Mouse (Mus musculus) erythroblast, adult 5-6 weeks (primary cell): ENCODE data around the gene Galnt3. TPM values are rescaled to one million over a fixed set of nuclear protein-coding genes. Genes with fewer than 3 reads are reported as not detected.

Experiments used
- ATAC-seq: replicated peaks from 2 replicates; pipeline ENCODE4 v1.8.0; 2016; ENCODE audit warnings: moderate number of reproducible peaks, mild to moderate bottlenecking, moderate TSS enrichment, inconsistent platforms; ENCODE audit not compliant: poor library complexity, low FRiP score, severe bottlenecking
- total RNA-seq, 2 experiments: library from RNA; stranded (forward) in 1 of 2; stranded (reverse) in 1 of 2; fragments of 150-400 nt in 1 of 2; fragments of 200-764, 138-1000 nt in 1 of 2; gene quantifications; 2 replicates each; pipeline versions ENCODE4 v1.2.3 to v1.2.4; 2015 to 2017; ENCODE audit warnings: low replicate concordance in 2 of 2

Galnt3 gene
- total RNA-seq, 2 experiments from 2014 or later: 0.58 to 5.3 TPM

DNA sequence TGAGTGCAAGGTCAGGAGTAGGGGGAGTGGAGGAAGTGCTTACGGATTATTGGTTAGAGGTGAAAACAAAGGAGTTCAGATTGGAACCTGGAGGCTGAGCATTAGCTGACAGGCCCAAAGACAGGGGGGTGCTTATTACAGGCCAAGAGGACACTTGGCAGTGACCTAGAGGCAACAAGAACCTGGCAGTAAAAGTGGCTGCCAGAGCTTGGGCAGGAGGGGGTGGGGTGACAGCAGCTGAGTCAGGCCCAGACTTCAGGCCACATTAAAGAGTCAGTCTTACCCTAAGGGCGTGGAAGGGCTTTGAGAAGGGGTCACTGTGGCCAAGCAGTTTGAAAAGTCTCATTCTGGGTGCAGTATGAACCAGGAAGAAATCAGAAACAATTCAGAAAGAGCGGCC, 7.1 kb downstream of the Galnt3 start:
- ATAC-seq: no peak

DNA sequence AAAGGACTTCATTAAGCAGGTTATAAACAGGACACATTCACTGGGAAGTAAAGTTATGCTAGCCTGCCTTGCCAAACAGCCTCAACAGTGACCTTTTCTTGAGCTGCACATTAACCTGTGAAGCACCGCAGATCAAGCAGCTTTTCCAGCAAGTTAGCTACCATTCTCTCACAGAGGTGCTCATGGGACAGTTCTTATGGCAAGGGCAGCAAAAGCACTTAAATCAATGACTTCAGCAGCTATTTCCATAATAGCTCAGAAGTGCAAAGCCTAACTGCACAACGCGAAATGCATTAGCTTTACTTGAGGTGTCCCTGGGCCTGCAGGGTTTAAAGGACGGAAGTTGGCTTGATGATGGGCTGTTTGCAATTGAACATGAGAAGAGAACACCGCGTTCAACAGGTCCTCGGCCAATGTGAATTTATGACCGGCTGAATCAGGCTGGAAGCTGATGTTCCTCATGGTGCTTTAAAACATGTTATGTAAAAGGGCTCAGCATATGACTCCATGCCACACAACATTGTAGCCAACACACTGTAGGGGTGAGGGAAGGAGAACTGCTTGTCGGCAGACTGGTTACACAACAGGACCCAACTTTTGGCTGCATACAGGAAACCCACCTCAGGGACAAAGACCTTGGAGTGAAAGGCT, 16.8 kb downstream of the Galnt3 start:
- no peak for ATAC-seq

DNA sequence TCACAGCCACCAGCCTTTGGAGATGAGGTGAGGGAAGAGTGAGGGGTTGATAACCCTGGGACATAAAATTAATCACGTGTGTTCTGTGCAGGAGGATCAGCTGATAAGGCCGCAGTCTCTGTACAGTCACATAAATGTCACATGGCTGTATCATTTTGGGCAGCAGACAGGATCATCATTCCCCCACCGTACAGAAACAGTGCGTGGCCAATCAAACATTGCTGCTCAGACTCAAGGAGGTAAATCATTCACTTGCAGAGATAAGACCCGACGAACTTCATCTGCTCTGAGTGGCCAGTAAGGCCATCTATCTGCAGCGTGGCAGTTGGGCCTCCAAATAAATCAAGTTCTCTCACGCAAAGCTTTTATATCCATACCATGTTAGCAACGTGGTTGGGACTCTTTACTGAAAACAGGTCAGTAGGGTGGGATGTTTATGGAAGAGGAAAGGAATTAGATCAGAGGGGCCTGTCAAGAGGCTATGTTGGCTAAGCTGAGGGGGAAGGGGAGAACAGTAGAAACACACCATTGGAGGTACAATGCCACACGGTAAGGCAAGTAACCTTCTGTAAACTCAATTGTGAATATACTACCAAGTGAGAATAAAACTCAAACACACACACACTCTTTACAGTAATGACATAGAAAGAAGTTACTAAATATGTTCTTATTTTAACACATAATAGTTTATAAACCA, 20.9 kb downstream of the Galnt3 start:
- ATAC-seq: no peak

DNA sequence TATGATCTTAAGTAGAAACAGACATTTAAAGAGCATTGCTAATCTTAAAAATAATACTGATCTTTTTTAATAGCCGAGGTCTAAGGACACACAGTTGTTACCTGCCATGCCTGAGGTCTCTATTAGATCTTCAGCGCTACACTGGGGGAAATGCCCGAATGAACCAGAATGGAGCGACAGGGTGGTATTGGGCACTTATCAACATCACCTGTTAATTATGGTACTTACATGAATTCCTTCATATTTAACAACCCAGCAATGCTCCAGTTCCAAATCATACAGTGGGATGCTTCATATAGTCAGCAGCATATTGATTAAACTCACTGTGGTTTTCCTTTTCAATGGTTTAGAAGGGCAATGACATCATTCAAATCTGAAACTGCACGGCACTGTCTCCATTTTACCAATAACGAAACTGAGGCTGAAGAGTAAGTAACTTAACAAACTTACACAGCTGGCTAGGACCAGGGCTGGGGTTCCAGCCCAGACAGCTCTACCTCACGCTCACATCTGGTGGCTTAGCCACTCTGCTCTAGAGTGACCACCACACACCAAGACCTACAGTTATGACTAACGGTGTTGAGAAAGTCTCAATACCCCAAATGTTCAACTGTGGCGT, 23.0 kb downstream of the Galnt3 start:
- no peak for ATAC-seq

DNA sequence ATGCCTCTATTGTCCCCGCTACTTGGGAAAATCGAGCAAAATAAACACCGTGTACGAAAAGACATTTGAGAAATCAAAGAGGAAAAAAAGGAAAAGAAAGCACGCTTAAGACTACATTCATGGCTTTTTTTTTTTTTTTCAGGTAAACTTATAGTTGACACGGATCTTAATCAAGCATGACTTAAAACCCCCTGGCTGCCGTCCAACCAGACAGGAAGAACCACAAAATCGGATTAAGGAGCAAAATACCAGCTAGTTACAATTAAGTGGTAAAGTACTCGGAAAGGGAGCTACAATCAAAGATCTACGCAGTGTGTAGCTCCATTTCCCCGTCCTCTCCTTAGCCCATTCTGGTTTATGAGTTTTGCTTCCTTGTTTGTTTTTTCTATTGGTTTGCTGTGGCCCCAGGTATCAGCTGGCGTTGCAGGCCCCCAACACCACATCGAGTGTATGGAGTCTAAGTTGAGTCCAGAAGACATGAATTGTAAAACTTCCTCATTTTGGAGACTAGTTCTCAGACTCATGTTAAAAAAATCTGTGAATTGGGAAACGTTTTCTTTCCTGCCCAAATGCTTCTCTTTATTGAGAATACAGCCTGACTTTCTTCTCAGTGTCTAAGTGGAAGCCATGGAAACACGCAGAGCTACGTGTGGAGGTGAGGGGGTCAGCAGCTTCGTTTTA, 24.0 kb downstream of the Galnt3 start:
- ATAC-seq: no peak

DNA sequence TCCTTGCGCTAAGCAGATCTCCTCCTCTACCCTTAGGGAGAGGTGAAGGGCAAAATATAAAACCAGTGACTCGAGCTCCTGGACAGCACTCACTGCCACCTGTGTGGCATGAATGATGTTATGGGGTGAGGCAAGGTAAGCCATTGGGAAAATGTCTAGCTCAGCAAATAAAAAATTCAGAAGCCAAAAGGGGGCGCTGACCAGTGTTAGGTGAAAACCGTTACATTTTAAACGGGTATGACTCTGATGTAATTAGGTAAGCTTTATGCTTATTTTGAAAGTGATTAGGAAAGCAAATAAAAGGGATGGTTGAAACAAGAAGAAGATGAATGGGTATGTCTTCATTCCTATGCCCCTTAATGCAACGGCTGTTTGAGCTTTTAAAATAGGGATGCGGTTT, 24.6 kb downstream of the Galnt3 start:
- ATAC-seq: no peak

DNA sequence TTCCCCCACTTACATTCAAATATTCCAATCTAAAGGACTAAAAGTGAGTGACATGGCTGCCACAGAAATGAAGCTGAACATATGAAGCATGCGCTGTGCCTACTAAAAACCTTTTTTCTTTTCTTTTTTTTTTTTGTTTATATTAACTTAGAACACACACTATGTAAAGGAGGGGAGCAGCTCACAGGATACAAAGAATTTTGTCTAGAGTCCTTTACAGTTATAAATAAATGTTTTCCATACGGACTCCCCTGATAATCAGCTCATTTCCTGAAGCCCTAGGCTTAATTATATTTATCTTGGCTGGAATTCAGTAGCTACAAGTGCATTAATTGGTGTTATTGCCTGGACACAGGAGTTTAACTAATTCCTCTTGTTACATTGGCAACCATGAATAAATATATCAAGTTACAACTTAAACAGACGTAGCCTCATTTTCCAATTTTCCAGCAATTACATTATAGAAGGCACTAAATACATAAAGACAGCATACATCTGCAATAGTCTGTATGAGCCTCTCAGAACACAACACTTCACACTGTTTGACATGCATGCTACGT, 30.1 kb downstream of the Galnt3 start:
- no peak for ATAC-seq

DNA sequence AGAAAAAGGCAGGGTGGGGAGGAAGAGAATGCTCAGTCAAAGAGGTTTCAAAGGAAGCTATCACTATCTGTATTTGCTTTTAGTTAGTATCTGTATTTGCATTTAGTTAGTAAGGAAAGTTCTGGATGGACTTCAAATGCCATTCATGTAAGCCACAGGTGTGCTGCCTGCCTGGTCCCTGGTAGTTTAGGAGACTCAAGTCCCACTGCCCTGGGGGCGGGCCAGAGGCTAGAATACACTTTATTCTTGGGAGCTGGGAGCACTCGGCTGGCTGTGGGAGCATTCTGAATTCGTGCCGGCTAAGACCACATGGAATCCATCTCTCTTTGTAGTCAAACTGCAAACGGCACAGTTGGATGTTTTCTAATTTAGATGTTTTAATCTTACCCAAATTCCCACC, 33.5 kb downstream of the Galnt3 start:
- ATAC-seq: no peak

DNA sequence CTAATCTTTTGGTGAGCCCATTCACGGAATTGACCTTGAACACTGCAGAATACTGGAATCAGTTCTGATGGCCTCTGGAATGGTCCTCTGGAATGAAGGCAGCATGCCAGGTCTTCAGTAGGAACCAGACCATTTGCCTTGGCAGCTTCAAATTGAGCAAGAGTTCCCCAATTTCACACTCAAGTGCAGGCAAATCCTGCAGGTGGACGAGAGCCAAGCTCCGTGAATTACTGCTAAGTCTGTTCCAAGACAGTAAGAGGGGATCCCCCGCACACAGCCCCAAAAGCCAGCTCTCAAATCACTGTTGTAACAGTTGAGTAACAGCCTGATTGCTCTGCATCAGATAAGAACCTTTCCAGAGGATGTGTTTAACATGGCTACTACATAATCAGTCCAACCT, 42.9 kb downstream of the Galnt3 start:
- no peak for ATAC-seq

DNA sequence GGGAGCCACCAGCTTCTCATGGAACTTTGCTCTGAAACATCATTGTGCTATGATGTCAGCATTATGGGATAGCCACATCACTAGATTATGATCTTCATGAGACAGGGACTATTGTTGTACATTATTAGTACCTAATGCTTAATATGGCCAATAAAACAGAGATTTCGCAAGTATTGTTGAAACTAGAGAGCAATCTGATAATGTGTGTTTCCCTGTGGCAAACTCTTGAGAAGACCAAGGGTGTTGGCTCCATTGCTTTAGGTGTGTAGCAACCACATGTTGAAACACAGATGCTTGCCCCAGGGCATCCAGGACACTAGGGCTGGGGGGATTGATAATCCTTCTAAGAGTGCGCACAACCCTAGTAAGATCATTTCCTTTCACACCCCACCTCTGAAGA, 44.1 kb downstream of the Galnt3 start:
- no peak for ATAC-seq

DNA sequence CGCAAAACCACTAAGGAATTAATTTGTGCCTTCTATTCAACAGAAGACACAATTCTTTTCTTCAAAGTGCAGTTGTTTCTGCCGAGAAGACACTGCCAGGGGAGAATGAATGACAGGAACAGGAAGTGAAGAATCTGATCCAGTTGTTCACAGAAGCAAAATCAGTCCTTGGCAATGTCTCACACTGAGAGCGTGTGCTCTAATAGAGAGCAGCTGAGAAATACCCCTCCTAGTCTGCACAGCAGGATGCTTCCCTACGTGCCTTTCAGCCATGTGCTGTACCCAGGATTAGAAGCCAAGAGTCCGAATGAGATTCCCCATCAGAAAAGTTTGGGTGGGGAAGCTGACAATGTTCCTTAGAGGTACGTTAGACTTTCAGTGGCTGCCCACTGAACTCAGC, 55.3 kb downstream of the Galnt3 start:
- no peak for ATAC-seq

DNA sequence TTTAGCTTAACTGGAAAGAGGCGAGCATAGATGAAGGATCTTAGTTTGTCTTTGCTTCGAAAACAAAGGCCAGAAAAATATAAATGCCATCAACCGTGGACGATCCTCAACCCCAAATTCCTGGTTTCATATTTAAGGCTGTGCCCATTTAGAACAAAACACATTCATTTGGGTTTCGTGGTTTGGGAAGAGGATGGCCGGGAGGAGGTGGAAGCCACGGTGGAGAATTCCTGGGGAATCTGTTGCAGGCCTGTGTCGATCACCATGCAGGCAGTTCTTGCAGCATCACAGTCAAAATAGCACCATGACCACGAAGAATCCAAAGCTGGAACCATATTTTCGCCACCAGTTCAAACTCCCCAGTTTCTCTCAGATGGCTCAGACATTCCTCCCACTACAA, 61.5 kb downstream of the Galnt3 start:
- no peak for ATAC-seq

DNA sequence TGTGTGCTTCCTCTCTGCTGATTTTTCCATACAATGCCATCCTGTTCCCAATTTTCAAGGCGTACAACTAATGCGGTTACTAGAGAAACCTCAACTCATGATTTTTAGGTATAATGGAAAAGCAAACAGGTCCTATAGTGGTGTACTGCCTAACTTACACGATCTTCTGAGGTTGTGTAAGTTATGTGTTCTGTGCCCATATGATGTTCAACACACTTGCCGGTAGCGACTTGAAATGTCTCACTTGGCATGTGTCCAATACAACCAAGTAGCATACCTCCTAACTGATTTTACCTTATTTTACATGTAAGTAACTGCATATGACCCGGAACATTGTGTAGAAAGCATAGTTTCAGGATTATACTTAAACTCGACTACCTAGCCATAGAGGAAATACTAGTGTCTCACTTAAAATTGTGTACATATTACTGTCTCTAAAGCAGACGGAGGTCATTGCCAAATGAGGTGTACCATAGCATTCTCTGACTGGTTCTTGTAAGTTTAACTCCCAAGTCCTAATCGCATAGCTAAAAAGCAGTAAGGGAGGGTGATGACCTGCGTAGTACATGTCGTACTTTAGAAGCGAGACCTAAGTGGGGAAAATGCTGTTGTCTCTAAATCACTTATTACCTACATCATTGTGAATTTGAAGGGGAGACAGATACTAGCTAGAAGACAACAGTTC, 80.2 kb downstream of the Galnt3 start:
- ATAC-seq: no peak

DNA sequence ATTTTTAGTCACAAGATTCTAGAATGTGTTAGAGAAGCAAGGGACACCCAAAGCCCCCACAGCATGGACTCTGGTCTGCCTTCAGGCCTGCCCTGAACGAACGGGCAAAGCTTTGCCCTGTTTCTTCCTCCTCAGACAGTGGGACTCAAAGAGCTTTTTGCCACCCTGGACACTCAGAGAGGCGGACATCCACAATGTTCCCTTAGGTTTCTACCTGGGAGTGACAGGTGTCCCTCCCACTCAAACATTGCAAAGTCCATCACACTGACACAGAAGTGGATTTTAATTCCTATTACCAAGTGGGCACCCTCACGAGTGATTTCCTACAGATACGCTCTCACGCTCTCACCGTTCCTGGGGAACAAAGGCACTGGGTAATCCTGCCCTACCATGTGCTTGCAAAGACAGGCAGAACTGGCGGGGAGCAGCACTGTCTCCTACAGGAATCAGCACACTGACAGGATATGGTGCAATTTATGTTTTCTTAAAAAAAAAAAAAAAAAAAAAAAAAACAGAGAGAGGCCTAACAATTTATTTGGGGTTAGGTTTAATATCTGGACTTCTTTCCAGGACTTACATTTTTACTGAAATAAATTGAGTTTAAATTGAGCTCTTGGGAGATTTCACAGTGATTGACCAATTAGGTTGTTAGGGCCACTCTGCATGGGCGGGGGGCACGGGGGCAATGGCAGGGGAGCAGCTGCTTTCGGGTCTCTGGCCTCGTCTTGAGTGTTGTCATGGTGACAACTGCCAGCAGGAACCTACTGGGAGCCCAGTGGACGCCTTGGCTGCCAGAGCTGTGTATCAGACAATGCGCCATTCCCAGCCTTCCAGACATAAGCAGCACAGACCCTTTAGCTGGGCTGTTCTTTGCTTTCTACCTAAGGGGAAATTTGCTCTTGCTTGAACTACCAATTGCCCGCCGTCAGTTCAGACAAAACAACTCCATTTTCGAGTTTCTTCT, 81.1 kb downstream of the Galnt3 start:
- no peak for ATAC-seq

DNA sequence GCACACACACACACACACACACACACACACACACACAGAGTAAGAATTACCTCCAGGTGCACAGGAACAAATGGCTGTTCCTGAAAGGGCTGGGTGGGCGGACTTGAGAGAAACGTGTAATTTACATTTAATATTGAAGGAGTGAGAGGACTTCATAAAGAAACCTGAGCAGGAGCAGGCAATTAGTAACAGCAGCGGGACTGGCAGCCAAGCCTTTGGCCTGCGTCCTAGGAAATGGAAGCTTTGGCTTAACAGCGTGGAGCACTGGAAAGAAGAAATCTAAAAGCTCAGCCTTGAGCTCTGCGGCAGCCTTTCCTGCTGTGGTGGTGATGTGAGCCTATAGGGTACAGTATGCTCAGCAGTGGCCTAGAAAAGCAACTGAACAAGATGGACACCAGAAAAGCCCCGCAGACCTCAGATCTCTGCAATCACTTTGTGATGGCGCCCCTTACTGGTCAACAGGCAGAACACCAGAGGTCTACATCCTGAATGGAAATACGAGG, 82.8 kb downstream of the Galnt3 start:
- no peak for ATAC-seq

DNA sequence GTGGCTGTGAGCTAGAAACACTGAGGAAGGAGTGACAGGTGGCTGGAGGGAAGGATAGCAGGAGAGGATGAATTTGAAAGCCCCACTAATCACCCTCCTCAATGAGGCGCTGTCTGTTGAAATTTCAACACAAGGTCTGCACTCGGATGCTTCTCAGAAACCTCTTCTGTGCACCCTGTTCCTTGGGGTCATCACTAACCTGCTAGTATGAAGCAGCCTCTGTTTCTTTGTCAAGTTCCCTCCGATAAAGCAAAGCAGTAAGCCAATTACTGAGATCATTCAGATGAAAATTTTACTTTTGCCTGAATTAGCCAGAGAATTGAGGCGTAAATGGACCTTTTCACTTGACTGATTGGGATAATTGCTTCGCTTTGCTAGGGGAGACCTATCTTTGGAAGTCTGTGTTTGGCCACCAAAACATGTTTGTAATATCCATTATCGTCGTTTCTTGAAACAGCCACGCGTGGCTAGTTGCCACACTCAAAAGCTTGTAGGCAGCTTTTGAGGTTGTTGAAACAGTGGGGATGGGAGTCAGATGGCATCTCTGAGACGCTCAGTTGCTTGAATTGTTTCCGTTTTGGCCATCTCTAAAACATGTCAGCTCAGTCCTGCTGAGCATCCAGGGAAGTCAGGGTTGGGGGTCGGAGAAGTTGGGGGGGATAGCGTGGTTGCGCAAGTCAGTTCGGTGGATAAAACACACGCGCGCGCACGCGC, 83.4 kb downstream of the Galnt3 start:
- no peak for ATAC-seq

DNA sequence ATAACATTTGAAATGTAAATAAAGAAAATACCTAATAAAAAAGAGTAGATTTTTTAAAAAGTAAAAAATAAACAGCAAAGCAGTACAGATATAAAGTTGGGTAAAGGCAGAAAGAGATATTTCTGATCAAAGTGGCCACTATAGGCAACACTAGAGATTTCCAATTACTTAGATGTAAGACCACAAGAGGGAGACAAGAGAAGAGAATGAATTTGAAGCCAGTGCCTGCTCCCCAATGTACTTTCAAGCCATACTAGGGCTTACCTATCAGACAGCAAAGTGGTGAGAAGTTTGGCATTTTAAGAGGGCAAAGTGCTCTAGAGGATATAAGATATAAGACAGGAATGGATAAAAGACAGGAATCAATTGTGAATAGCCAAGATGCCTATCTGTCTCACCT, 84.2 kb downstream of the Galnt3 start:
- ATAC-seq: no peak
